Mouse (Mus musculus) liver, embryonic 13.5 days (tissue): ENCODE measurements around the gene Ldb1. TPM values are rescaled to one million over a fixed set of nuclear protein-coding genes. Genes with fewer than 3 reads are reported as not detected.

Source experiments
- ATAC-seq: fragments of 200-750 bp; cut with Nextera tagmentation; 2 replicates; pipeline ENCODE4 v1.8.0; 2017; ENCODE audit warnings: low read depth, mild to moderate bottlenecking, moderate number of reproducible peaks, moderate library complexity
- DNase-seq: peaks from one replicate; pipeline ENCODE4 v3.0.0; 2022
- H3K27ac ChIP-seq: fragments of 300-500 bp; sonication (generic); 2 replicates; pipeline ENCODE4 v1.5.1; 2015; ENCODE audit warnings: moderate library complexity, mild to moderate bottlenecking, inconsistent platforms
- H3K27me3 ChIP-seq: fragments of 300-500 bp; sonication (generic); 2 replicates; pipeline ENCODE4 v1.6.1; 2015; ENCODE audit warnings: mild to moderate bottlenecking, inconsistent platforms
- H3K36me3 ChIP-seq: fragments of 300-500 bp; sonication (generic); 2 replicates; pipeline ENCODE4 v1.6.1; 2015; ENCODE audit warnings: mild to moderate bottlenecking, inconsistent platforms
- H3K4me1 ChIP-seq: fragments of 300-500 bp; sonication (generic); replicated peaks from 2 replicates; pipeline ENCODE4 v1.6.1; 2015; ENCODE audit warnings: inconsistent platforms
- H3K4me2 ChIP-seq: fragments of 300-500 bp; sonication (generic); 2 replicates; pipeline ENCODE4 v1.6.1; 2015; ENCODE audit warnings: inconsistent platforms, mild to moderate bottlenecking, moderate library complexity
- H3K4me3 ChIP-seq: fragments of 300-500 bp; sonication (generic); replicated peaks from 2 replicates; pipeline ENCODE4 v1.5.1; 2015; ENCODE audit warnings: mild to moderate bottlenecking, inconsistent platforms
- H3K9ac ChIP-seq: fragments of 300-500 bp; sonication (generic); 2 replicates; pipeline ENCODE4 v1.6.1; 2015; ENCODE audit warnings: mild to moderate bottlenecking, inconsistent platforms
- H3K9me3 ChIP-seq: fragments of 300-500 bp; sonication (generic); replicated peaks from 2 replicates; pipeline ENCODE4 v1.6.1; 2016; ENCODE audit warnings: inconsistent platforms
- WGBS: fragments of 180-500 bp; shearing (Covaris S2); methylation state at CpG from one replicate; pipeline ENCODE4 v1.1.7; 2015; ENCODE audit not compliant: insufficient replicate concordance; 5-methylcytosine and 5-hydroxymethylcytosine counted together
- polyA plus RNA-seq: library from polyadenylated mRNA; unstranded; fragments of >200 nt; fragmentation: Nextera tagmentation; extraction: Ambion mirVana; gene quantifications from 2 replicates; pipeline ENCODE4 v1.2.1, GENCODE M21; 2015

Ldb1 gene
- polyA plus RNA-seq, 1 experiment from 2014 or later, result 34.9 TPM

DNA sequence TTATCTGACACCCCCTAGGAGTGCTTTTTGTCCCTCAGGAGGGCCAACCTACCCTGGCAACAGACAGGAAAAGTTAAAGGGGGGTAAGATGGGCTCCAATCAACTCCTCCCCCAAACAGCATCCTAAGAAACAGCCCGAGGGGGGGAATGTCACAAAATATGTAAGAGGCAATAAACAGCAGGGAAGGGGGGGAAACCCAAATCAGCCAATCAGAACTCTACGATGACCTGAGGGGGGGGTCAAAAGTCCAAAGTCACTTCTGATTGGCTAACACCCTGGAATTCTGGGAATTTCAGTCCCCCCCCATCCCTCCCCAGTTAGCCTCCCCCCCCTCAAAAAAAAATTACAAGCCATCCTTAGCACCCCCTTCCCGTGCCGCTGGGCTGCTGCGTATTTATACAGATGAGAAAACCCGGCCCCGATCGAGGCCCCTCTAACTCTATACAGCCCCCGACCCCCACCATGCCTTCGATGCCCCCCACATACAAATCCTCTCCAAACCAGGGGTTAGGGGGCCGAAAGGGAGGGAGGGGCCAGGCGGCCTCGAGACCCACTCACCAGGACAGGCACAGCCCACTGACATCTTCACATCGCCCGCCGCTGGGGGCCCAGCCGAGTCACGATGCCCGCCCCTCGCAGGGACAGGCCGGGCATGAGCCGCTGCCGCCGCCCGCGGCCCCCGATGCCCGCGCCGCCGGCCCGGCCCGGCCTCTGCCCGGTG, 582 bp downstream of the Ldb1 start, which contains the start of gene Pprc1:
TSS of gene Pprc1 (plus strand) at position 616 of the 722 bp plus-strand sequence.
- Histone ChIP-seq H3K4me1 (peaks cover 80% of the 10 kb centered on the region), H3K4me2 (peak within 1 kb of the TSS; percentile 99), H3K9me3 (no peaks in the 10 kb centered on the region), H3K27me3 (peaks cover 23% of the 10 kb centered on the region), H3K4me3 (peak within 1 kb of the TSS; percentile 88), H3K9ac (peak within 1 kb of the TSS; percentile 98), H3K36me3 (no peaks in the 10 kb centered on the region), H3K27ac (peak within 1 kb of the TSS; percentile 96)
- DNase-seq (no peak), ATAC-seq (no peak; the same call in 1 of the 2 replicates)
- WGBS, result under 1% methylated on average over 34 of the region's 34 CpGs

DNA sequence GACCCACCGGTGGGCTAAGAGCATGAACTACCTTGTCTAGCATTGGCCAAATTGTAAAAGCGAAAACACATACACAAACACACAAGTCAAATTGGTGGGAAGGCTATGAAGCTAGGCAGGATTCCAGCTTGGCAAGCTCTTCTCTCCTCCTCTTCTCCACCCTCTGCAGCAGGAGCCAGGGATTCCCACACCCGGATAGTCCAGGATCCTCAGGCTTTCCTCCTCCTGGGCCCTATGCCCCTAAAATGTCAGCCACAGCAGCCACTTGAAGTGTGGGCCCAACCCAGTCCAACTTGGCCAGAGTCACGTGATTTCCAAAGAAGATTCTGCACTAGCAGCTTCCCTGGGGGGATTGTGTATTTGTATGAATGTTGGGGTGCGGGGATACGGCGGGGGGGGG, 1.6 kb downstream of the Ldb1 start:
- Histone ChIP-seq H3K27ac (peak overlapping the region; percentile 96), H3K4me2 (peak overlapping the region; percentile 99), H3K4me1 (peaks cover 85% of the 10 kb centered on the region), H3K9me3 (no peaks in the 10 kb centered on the region), H3K9ac (peak overlapping the region; percentile 98), H3K27me3 (peaks cover 23% of the 10 kb centered on the region), H3K36me3 (no peaks in the 10 kb centered on the region), H3K4me3 (peak overlapping the region; percentile 88)
- DNase-seq (no peak), ATAC-seq (no peak)
- WGBS, result 62% methylated on average over 7 of the region's 7 CpGs

DNA sequence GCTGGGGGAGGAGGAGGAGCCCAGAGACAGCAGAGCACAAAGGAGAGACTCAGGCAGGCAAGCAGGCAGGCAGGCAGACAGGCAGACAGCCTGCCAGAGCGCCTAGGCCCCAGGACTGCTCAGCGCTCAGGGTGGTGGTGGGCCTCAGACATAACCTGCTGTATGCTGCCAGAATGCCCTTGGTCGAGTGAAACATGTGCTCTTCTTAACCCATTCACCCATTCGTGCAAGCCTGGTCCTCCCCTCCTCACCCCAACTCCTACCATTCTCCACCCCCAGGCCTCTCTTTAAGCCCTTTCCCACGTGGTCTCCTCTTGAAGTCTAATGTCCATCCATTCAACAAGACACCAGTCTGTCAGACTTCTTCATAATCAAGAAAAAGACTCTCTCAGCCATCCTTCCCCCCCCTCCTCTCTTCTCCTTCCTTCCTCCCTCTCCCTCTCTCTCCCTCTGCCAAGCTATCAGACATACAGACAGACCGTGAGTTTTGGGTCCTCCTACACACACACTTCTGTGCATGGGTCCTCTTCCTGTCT, 2.5 kb downstream of the Ldb1 start:
- Histone ChIP-seq H3K4me2 (peak overlapping the region; percentile 99), H3K27me3 (peaks cover 23% of the 10 kb centered on the region), H3K27ac (peak overlapping the region; percentile 96), H3K36me3 (no peaks in the 10 kb centered on the region), H3K4me1 (peaks cover 90% of the 10 kb centered on the region), H3K9me3 (no peaks in the 10 kb centered on the region), H3K9ac (peak overlapping the region; percentile 98), H3K4me3 (peak overlapping the region; percentile 88)
- ATAC-seq (peak; percentile 8; the same call in 1 of the 2 replicates), DNase-seq (peak; percentile 45)
- WGBS, result 4% methylated on average over 6 of the region's 6 CpGs

DNA sequence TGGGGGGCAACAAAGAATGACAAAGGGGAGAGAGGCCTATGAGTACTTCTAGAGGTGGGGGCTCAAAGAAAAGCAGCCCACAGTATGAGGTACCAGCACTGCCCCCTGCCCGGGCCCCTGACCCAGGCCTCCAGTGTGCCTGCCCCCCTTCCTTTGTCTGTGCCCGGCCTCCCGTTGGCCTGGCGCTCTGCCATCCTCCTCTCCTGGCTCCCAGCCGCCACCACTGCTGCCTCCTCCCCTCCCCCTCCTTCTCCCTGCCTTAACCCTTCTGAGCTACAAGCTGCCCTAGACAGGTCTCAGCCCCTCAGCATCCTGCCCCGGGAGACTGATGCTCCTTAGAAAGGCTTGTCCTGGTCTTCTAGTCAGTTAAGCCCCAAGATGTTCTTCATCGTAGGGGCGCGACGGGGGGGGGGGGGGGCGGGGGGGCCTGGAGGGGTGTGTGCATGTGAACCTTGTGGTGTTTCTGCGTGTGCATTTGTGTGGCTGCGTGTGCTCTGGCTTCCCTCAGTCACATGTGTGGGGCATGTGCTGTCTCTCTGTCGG, 3.0 kb downstream of the Ldb1 start:
- DNase-seq (no peak), ATAC-seq (no peak)
- Histone ChIP-seq H3K4me3 (peak overlapping the region; percentile 88), H3K4me1 (peaks cover 90% of the 10 kb centered on the region), H3K9me3 (no peaks in the 10 kb centered on the region), H3K27ac (peak overlapping the region; percentile 96), H3K9ac (peak overlapping the region; percentile 98), H3K4me2 (peak overlapping the region; percentile 99), H3K27me3 (peaks cover 18% of the 10 kb centered on the region), H3K36me3 (no peaks in the 10 kb centered on the region)
- WGBS, result 3% methylated on average over 10 of the region's 14 CpGs

DNA sequence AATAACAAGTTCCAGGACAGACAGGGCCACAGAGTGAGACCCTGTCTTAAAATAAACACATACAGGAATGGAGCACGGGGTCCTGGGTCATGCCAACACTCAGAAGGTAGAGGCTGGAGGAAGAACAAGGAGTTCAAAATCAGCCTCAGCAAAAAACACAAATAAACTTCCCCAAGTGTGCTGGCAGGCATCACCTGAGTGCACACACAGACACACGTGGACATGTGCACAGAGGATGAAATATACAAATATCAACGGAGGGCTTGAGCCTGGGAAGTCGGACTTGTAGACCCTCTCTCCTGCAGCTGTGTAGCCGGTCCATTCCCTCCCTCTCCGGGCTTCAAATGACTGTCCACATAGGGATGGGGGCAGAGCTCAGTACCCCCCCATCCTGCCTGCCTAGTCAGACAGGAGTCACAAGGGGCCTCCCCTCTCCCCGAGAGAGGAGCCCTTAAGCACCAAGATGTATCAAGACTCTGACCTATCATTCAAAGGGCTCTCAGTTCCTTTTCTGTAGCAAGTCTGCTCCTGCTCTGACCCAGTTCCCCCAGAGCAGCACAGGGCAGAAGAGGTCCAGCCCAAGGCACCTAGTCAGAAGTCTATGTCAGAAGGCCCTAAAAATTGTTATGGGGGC, 3.6 kb downstream of the Ldb1 start:
- WGBS, result 46% methylated on average over 7 of the region's 7 CpGs

DNA sequence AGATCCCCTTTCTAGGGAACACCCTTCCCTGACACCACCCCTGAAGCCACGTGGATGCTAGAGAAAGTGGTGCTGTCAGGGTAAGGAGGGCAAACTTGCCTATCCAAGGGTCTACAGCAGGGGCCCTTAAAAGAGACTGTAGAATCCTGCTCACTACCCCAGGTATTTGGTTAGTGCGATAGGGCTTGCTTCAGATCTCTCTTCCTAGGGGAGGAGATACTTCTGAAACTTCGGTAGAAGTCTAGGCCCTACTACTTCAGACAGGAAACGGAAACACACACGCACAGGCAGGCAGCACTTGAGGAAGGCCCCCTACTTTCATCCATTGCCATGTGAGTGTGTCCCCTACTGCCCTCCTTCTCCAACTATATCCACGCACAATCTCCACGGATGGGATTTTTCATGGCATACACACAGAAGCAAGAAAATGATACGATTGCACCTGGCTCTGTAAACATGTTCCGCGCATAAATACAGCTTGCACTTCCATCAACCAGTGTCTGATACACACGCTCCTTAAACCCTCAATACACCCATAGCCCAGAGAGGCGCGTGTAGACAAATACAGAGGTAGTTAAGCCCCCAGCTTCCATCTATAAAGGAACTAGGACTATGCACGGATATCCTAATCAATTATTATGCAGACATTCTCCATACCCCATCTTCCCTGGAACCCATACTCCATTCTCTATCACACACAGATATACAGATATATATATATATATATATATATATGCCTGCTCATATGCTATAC, 4.7 kb downstream of the Ldb1 start:
- Histone ChIP-seq H3K4me2 (peak overlapping the region; percentile 90), H3K4me1 (peaks cover 91% of the 10 kb centered on the region), H3K27ac (peak overlapping the region; percentile 96), H3K36me3 (peaks cover 14% of the 10 kb centered on the region), H3K9me3 (no peaks in the 10 kb centered on the region), H3K9ac (peak overlapping the region; percentile 98), H3K27me3 (peaks cover 2% of the 10 kb centered on the region; the same call in 1 of the 2 replicates), H3K4me3 (peak overlapping the region; percentile 93)
- no peak for ATAC-seq
- DNase-seq, result no peak
- WGBS, result 26% methylated on average over 14 of the region's 14 CpGs

More for the DNA sequence above, 3.6 kb downstream of the Ldb1 start:
- H3K36me3 ChIP-seq, result peaks cover 3% of the 10 kb centered on the region
- peak overlapping the region; percentile 88 for H3K4me3 ChIP-seq
- peak overlapping the region; percentile 96 for H3K27ac ChIP-seq
- peak overlapping the region; percentile 99 for H3K4me2 ChIP-seq
- H3K27me3 ChIP-seq, result peaks cover 13% of the 10 kb centered on the region
- H3K9ac ChIP-seq, result peak overlapping the region; percentile 98
- DNase-seq (no peak), ATAC-seq (no peak)
- peaks cover 91% of the 10 kb centered on the region for H3K4me1 ChIP-seq
- no peaks in the 10 kb centered on the region for H3K9me3 ChIP-seq

DNA sequence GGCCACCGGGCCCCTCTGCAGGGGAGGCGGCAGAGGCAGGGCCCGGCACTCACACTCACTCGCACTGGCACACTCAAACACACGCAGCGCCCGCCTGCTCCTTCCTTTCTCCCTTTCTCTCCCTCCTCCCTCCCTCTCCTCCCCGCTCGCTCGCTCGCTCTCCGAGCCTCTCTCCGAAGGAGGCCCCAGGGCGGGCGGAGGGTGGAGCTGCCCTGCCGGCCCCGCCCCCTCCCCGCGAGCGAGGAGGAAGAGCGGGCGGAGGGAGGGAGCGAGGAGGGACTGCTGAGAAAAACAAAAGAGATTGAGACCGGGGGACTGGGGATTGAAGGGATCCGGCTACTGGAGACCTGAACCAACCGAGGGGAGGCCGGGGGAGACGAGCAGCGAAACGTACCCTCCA, 5.5 kb downstream of the Ldb1 start:
- ATAC-seq (peak; percentile 79), DNase-seq (peak; percentile 87)
- peak overlapping the region; percentile 93 for H3K4me3 ChIP-seq
- peak overlapping the region; percentile 96 for H3K27ac ChIP-seq
- H3K9ac ChIP-seq, result peak overlapping the region; percentile 98
- no peaks in the 10 kb centered on the region for H3K27me3 ChIP-seq
- peaks cover 86% of the 10 kb centered on the region for H3K4me1 ChIP-seq
- H3K36me3 ChIP-seq, result peaks cover 22% of the 10 kb centered on the region
- H3K9me3 ChIP-seq, result no peaks in the 10 kb centered on the region
- WGBS, result 2% methylated on average over 30 of the region's 30 CpGs
- H3K4me2 ChIP-seq, result peak overlapping the region; percentile 90

DNA sequence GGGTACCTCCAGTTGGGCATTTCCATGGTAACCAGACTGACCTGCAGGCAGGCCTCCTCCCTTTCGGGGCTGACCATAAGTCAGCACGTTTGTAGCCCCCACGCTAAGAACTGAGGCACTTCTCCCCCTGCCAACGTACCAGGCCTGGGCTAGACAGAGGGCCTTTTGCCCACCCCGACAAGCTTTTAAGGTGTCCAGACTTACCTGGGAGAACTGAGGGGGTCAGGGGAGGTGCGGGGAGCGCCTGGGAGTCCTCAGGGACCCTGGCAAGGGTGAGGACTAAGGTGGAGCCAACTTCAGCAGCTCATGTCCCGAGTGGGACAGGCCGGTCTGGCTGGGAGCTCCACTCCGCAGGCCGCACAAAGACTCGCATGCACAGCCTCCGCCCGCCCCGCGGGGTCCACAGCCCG, 6.2 kb downstream of the Ldb1 start:
- peak overlapping the region; percentile 93 for H3K4me3 ChIP-seq
- peak; percentile 14; the same call in 1 of the 2 replicates for ATAC-seq
- H3K4me2 ChIP-seq, result peak overlapping the region; percentile 90
- DNase-seq, result no peak
- H3K36me3 ChIP-seq, result peaks cover 29% of the 10 kb centered on the region
- no peaks in the 10 kb centered on the region for H3K27me3 ChIP-seq
- peak overlapping the region; percentile 96 for H3K27ac ChIP-seq
- under 1% methylated on average over 17 of the region's 17 CpGs for WGBS
- peaks cover 81% of the 10 kb centered on the region for H3K4me1 ChIP-seq
- peak overlapping the region; percentile 98 for H3K9ac ChIP-seq
- no peaks in the 10 kb centered on the region for H3K9me3 ChIP-seq

DNA sequence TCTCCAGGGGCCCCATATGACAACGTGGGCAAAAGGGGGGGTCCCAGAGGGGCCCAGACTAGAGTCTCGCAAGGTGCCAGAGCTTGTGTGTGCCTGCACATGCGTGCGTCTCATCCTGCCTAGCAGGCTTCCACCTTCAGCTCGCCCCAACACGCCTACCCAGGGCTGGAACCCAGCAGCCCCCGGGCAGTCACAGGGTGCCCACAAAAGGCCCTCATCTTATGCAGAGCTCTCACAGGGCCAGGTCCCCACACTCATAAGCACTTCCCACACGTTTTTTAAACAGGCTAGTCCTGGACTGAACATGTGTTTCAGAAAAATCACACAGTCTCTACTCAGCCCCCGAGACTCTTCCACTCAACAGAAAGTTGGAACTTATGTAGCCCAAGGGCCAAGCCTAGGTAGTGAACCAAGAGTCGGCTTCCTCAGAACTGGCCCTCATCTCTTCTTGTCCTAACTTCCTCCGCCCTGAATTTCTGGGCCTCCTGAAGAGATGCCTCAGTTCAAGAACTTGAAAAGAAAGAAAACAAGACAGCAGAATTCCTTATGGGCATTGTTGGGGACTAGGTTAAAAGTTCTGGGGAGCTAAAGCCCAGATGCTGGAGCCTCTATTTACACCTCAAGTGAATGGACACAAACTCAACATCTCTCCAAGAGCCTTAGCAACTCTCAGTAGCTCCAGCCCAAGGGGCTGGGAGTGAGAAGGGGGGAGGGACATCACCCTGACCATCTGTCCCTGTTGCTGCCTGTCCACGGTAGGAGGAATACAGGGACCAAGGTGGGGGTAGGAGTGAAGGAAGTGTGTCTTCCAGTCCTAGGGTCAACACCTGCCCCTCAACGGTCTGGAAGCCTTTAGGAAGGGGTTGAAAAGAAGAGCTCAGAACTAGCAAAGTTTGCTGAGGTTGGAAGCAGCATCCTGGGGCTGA, 6.8 kb downstream of the Ldb1 start:
- WGBS, result 4% methylated on average over 13 of the region's 13 CpGs
- ATAC-seq (peak; percentile 21; the same call in 1 of the 2 replicates), DNase-seq (no peak)
- Histone ChIP-seq H3K9ac (peak overlapping the region; percentile 98), H3K27me3 (no peaks in the 10 kb centered on the region), H3K4me2 (peak overlapping the region; percentile 90), H3K9me3 (no peaks in the 10 kb centered on the region), H3K4me1 (peaks cover 81% of the 10 kb centered on the region), H3K4me3 (peak overlapping the region; percentile 93), H3K27ac (peak overlapping the region; percentile 96), H3K36me3 (peaks cover 35% of the 10 kb centered on the region)
